Mouse (Mus musculus) small intestine, adult 2 months (tissue): ENCODE measurements around the gene Syna. TPM values are rescaled to one million over a fixed set of nuclear protein-coding genes. Genes with fewer than 3 reads are reported as not detected.
A peak's percentile ranks its signal among the peaks of the same experiment; 100 is the strongest.

ENCODE experiments used
- H3K27ac ChIP-seq: fragments of 200-500 bp; 2 replicates; pipeline ENCODE4 v1.5.1; 2012; ENCODE audit warnings: low read depth, low read length, control low read depth, inconsistent platforms; ENCODE audit not compliant: insufficient read depth
- H3K27me3 ChIP-seq: fragments of 200-500 bp; 2 replicates; pipeline ENCODE4 v1.6.1; 2012; ENCODE audit warnings: mild to moderate bottlenecking, moderate library complexity, low read length, inconsistent platforms; ENCODE audit not compliant: control insufficient read depth, insufficient read depth
- H3K36me3 ChIP-seq: fragments of 200-500 bp; 2 replicates; pipeline ENCODE4 v1.6.1; 2012; ENCODE audit warnings: mild to moderate bottlenecking, low read length, control low read depth, inconsistent platforms; ENCODE audit not compliant: control insufficient read depth, insufficient read depth
- H3K4me1 ChIP-seq: fragments of 200-500 bp; 2 replicates; pipeline ENCODE4 v1.6.1; 2012; ENCODE audit warnings: low read length, inconsistent platforms, mixed read lengths; ENCODE audit not compliant: control insufficient read depth, insufficient read depth, insufficient read length
- H3K4me3 ChIP-seq: fragments of 200-500 bp; 2 replicates; pipeline ENCODE4 v1.5.1; 2012; ENCODE audit warnings: low read depth, mild to moderate bottlenecking, control low read depth, inconsistent platforms, low read length, moderate library complexity
- CTCF ChIP-seq: fragments of 200-500 bp; IDR thresholded peaks from 2 replicates; pipeline ENCODE4 v1.5.1; 2012; ENCODE audit warnings: low read depth, mild to moderate bottlenecking, control low read depth, inconsistent platforms, low read length, moderate library complexity, mixed read lengths; ENCODE audit not compliant: insufficient replicate concordance, insufficient read length; ENCODE audit errors: extremely low read depth
- POLR2A ChIP-seq: fragments of 200-500 bp; IDR thresholded peaks from 2 replicates; pipeline ENCODE4 v1.6.1; 2012; ENCODE audit warnings: low read depth, mild to moderate bottlenecking, control low read depth, inconsistent platforms, low read length, moderate library complexity
- WGBS: fragments of 180-500 bp; shearing (Covaris S2); methylation state at CpG from one replicate; pipeline ENCODE4 v1.1.7; 2018; 5-methylcytosine and 5-hydroxymethylcytosine counted together
- polyA plus RNA-seq: library from polyadenylated mRNA; depleted of rRNA; stranded (reverse); fragments of >200 nt; gene quantifications from 2 replicates; pipeline ENCODE4 v1.2.3, GENCODE M21; 2012

Gene Syna
- polyA plus RNA-seq, 1 experiment = 1.6 TPM

GRCm38 (mm10) chr5:134577534-134577933 lies 17.6 kb upstream of the Syna start:
- no peak for TF ChIP-seq CTCF
- no peak for TF ChIP-seq POLR2A
- Histone ChIP-seq H3K27ac (no peak overlapping the region), H3K4me1 (peaks cover 5% of the 10 kb centered on the region), H3K27me3 (no peaks in the 10 kb centered on the region), H3K4me3 (no peak overlapping the region), H3K36me3 (no peaks in the 10 kb centered on the region)
- WGBS = 90% methylated on average over 7 of the region's 7 CpGs

- no peak overlapping the region for H3K27ac ChIP-seq
- H3K4me3 ChIP-seq = no peak overlapping the region
- no peaks in the 10 kb centered on the region for H3K27me3 ChIP-seq
- 59% methylated on average over 14 of the region's 14 CpGs for WGBS
- H3K4me1 ChIP-seq = peaks cover 7% of the 10 kb centered on the region
- no peak for TF ChIP-seq POLR2A
- TF ChIP-seq CTCF = no peak
- H3K36me3 ChIP-seq = no peaks in the 10 kb centered on the region
Measured at GRCm38 (mm10) chr5:134576517-134577220, 16.7 kb upstream of the Syna start.

GRCm38 (mm10) chr5:134575833-134576232 lies 15.9 kb upstream of the Syna start:
- Histone ChIP-seq H3K27ac (no peak overlapping the region), H3K4me3 (no peak overlapping the region), H3K27me3 (no peaks in the 10 kb centered on the region), H3K36me3 (no peaks in the 10 kb centered on the region), H3K4me1 (peaks cover 10% of the 10 kb centered on the region)
- no peak for TF ChIP-seq CTCF
- no peak for TF ChIP-seq POLR2A
- 95% methylated on average over 5 of the region's 5 CpGs for WGBS

GRCm38 (mm10) chr5:134572508-134573214 lies 12.7 kb upstream of the Syna start:
- Histone ChIP-seq H3K27ac (peak overlapping the region; percentile 68), H3K36me3 (no peaks in the 10 kb centered on the region), H3K4me1 (peaks cover 14% of the 10 kb centered on the region), H3K4me3 (peak overlapping the region; percentile 1; the same call in 1 of the 2 replicates), H3K27me3 (no peaks in the 10 kb centered on the region)
- TF ChIP-seq POLR2A (no peak), CTCF (no peak)
- 18% methylated on average over 10 of the region's 10 CpGs for WGBS

GRCm38 (mm10) chr5:134571730-134572507 lies 11.9 kb upstream of the Syna start:
- TF ChIP-seq POLR2A (0 out of 2 replicates have a peak, but pooled peaks have one; percentile 8), CTCF (no peak; the same call in 1 of the 2 replicates)
- Histone ChIP-seq H3K4me1 (peaks cover 14% of the 10 kb centered on the region), H3K27ac (peak overlapping the region; percentile 68), H3K4me3 (peak overlapping the region; percentile 56), H3K27me3 (no peaks in the 10 kb centered on the region), H3K36me3 (no peaks in the 10 kb centered on the region)
- under 1% methylated on average over 23 of the region's 23 CpGs for WGBS

- 73% methylated on average over 8 of the region's 8 CpGs for WGBS
- H3K4me3 ChIP-seq = no peak overlapping the region
Measured at GRCm38 (mm10) chr5:134568964-134569491, 9.1 kb upstream of the Syna start.

More at GRCm38 (mm10) chr5:134568964-134569491, 9.1 kb upstream of the Syna start:
- TF ChIP-seq POLR2A (no peak), CTCF (no peak)
- Histone ChIP-seq H3K27me3 (no peaks in the 10 kb centered on the region), H3K4me1 (peaks cover 14% of the 10 kb centered on the region), H3K36me3 (no peaks in the 10 kb centered on the region), H3K27ac (peak overlapping the region; percentile 16)
